ENCODE assay signal across 8 mouse cellular contexts in genomic region chr19:3853121-3853520, GRCm38 (mm10). TPM values are rescaled to one million over a fixed set of nuclear protein-coding genes. Genes with fewer than 3 reads are reported as not detected.
A peak's percentile ranks its signal among the peaks of the same experiment; 100 is the strongest.
DNase-seq lines count a peak whose midpoint lies in the region; ATAC-seq and TF ChIP-seq lines count a peak whose summit lies in the region.

No protein-coding gene starts in this region.

- intact Hi-C loops in heart, postnatal 36 days (cut with DNase I): loop anchor here (5.0 kb wide), 1 partner anchor 54 kb away; the partner anchor contains the start of gene Tcirg1

- peak overlapping the region; percentile 85 for H3K4me3 ChIP-seq in heart, embryonic 16.5 days (ENCODE audit: low read length)
- peak overlapping the region in 1 of 2 experiments; percentile 90; a peak in 2 of 4 replicates for H3K4me3 ChIP-seq in MEL (ENCODE audit: control insufficient read depth in 1 of 2, insufficient read depth in 1 of 2, low read depth in 2 of 2, low read length in 2 of 2)
- H3K4me3 ChIP-seq in hindbrain, embryonic 11.5 days (ENCODE audit: low read depth, low read length): no peak overlapping the region; the same call in 1 of the 2 replicates
- peak overlapping the region; percentile 90 for H3K4me3 ChIP-seq in midbrain, embryonic 10.5 days

- H3K27ac ChIP-seq in heart, embryonic 16.5 days (ENCODE audit: low read length): no peak overlapping the region
- H3K27ac ChIP-seq in MEL (ENCODE audit: control insufficient read depth, low read depth, low read length): no peak overlapping the region
- no peak overlapping the region for H3K27ac ChIP-seq in hindbrain, embryonic 11.5 days (ENCODE audit: low read depth, low read length)
- H3K27ac ChIP-seq in midbrain, embryonic 10.5 days (replicated peaks): no peak overlapping the region

- no peaks in the 10 kb centered on the region for H3K9me3 ChIP-seq in heart, embryonic 16.5 days (replicated peaks; ENCODE audit: control insufficient read depth, low read length)
- H3K9me3 ChIP-seq in MEL (replicated peaks; ENCODE audit: insufficient read depth, low read length): no peaks in the 10 kb centered on the region
- no peaks in the 10 kb centered on the region for H3K9me3 ChIP-seq in hindbrain, embryonic 11.5 days (ENCODE audit: control insufficient read depth, low read length)
- no peaks in the 10 kb centered on the region for H3K9me3 ChIP-seq in midbrain, embryonic 10.5 days (replicated peaks)

- no peak for TF ChIP-seq POLR2A in MEL (IDR thresholded peaks at IDR 0.05; ENCODE audit: control insufficient read depth in 1 of 2, insufficient read depth in 1 of 2, low read depth in 1 of 2, low read length in 2 of 2, poor library complexity in 1 of 2)

- H3K4me2 ChIP-seq in heart, embryonic 16.5 days (ENCODE audit: low read depth, low read length): peak overlapping the region; percentile 89
- H3K4me2 ChIP-seq in hindbrain, embryonic 11.5 days (replicated peaks; ENCODE audit: low read depth, low read length): peak overlapping the region; percentile 85

- TF ChIP-seq CTCF in MEL (IDR thresholded peaks at IDR 0.05 in 2 of 3, conservative IDR thresholded peaks at IDR 0.05 in 1 of 3; ENCODE audit: control insufficient read depth in 1 of 3, insufficient read depth in 1 of 3, low read depth in 2 of 3, low read length in 3 of 3, poor library complexity in 1 of 3, severe bottlenecking in 1 of 3): no peak

- ATAC-seq in heart, embryonic 16.5 days (replicated peaks; ENCODE audit: extremely low read depth, insufficient read depth, low FRiP score): no peak
- ATAC-seq in hindbrain, embryonic 11.5 days (ENCODE audit: low FRiP score): no peak

- DNase-seq in heart, postnatal 36 days: no peak
- no peak for DNase-seq in MEL (ENCODE audit: low read depth, low spot score)
- no peak for DNase-seq in hindbrain, embryonic 11.5 days (ENCODE audit: low spot score)
- no peak for DNase-seq in midbrain, embryonic 10.5 days (ENCODE audit: low spot score)
- no peak for DNase-seq in right cerebral cortex, adult 18-20 months
- DNase-seq in embryo, embryonic 9.5 days (ENCODE audit: extremely low spot score): no peak
- no peak for DNase-seq in kidney, adult 8-10 months

- peaks cover 22% of the 10 kb centered on the region for H3K79me2 ChIP-seq in MEL (ENCODE audit: control insufficient read depth, insufficient read depth, low read length, poor library complexity)

- H3K4me1 ChIP-seq in heart, embryonic 16.5 days (ENCODE audit: control insufficient read depth, insufficient read depth, low read length): peaks cover 29% of the 10 kb centered on the region
- peaks cover 0 to 4% of the 10 kb centered on the region in 2 experiments; a peak in 1 of 4 replicates for H3K4me1 ChIP-seq in MEL (ENCODE audit: control insufficient read depth in 1 of 2, insufficient read depth in 2 of 2, low read length in 2 of 2)
- H3K4me1 ChIP-seq in hindbrain, embryonic 11.5 days (replicated peaks; ENCODE audit: control insufficient read depth, insufficient read depth, low read length): peaks cover 4% of the 10 kb centered on the region; the same call in 1 of the 2 replicates
- H3K4me1 ChIP-seq in midbrain, embryonic 10.5 days: peaks cover 47% of the 10 kb centered on the region

- H3K9ac ChIP-seq in heart, embryonic 16.5 days (ENCODE audit: low read length): no peak overlapping the region
- H3K9ac ChIP-seq in MEL (ENCODE audit: control insufficient read depth, low read depth, low read length, poor library complexity, severe bottlenecking): peak overlapping the region; percentile 13
- H3K9ac ChIP-seq in hindbrain, embryonic 11.5 days (ENCODE audit: low read depth, low read length): no peak overlapping the region

- no peak for TF ChIP-seq RAD21 in MEL (IDR thresholded peaks at IDR 0.05; ENCODE audit: low read depth, low read length)

- no peaks in the 10 kb centered on the region for H3K36me3 ChIP-seq in heart, embryonic 16.5 days (ENCODE audit: control insufficient read depth, insufficient read depth)
- peaks cover 0 to 11% of the 10 kb centered on the region in 2 experiments; a peak in 2 of 4 replicates for H3K36me3 ChIP-seq in MEL (ENCODE audit: control insufficient read depth in 1 of 2, insufficient read depth in 2 of 2, low read length in 2 of 2)
- no peaks in the 10 kb centered on the region for H3K36me3 ChIP-seq in hindbrain, embryonic 11.5 days (ENCODE audit: control insufficient read depth, insufficient read depth, low read length)
- peaks cover 10% of the 10 kb centered on the region for H3K36me3 ChIP-seq in midbrain, embryonic 10.5 days

- TF ChIP-seq EP300 in MEL (IDR thresholded peaks at IDR 0.05; ENCODE audit: low read depth in 1 of 2, low read length in 2 of 2): no peak

- WGBS in heart, embryonic 16.5 days: 91% methylated on average over 10 of the region's 10 CpGs
- 91% methylated on average over 10 of the region's 10 CpGs for WGBS in hindbrain, embryonic 11.5 days
- 93% methylated on average over 10 of the region's 10 CpGs for WGBS in midbrain, embryonic 10.5 days

- H3K27me3 ChIP-seq in heart, embryonic 16.5 days (ENCODE audit: control insufficient read depth, insufficient read depth, low read length): no peaks in the 10 kb centered on the region
- H3K27me3 ChIP-seq in MEL (ENCODE audit: control insufficient read depth in 1 of 2, insufficient read depth in 2 of 2, low read length in 2 of 2): no peaks in the 10 kb centered on the region
- no peaks in the 10 kb centered on the region for H3K27me3 ChIP-seq in hindbrain, embryonic 11.5 days (ENCODE audit: control insufficient read depth, insufficient read depth, low read length)
- H3K27me3 ChIP-seq in midbrain, embryonic 10.5 days (ENCODE audit: low read depth, poor library complexity, severe bottlenecking): no peaks in the 10 kb centered on the region

TF ChIP-seq in MEL, 35 proteins besides CTCF, POLR2A, EP300 and RAD21:
- no peak for TF ChIP-seq MAZ (IDR thresholded peaks at IDR 0.05; ENCODE audit: low read depth, low read length)
- no peak for TF ChIP-seq KAT2A (conservative IDR thresholded peaks at IDR 0.05; ENCODE audit: low read depth, low read length)
- TF ChIP-seq MXI1 (IDR thresholded peaks at IDR 0.05; ENCODE audit: low read depth, low read length): no peak
- TF ChIP-seq ZC3H11A (IDR thresholded peaks at IDR 0.05; ENCODE audit: low read depth, low read length): no peak
- TF ChIP-seq USF2 (IDR thresholded peaks at IDR 0.05; ENCODE audit: borderline replicate concordance in 1 of 2, insufficient read depth in 1 of 2, low read depth in 1 of 2, low read length in 2 of 2): no peak
- no peak for TF ChIP-seq JUND (IDR thresholded peaks at IDR 0.05; ENCODE audit: low read depth, low read length)
- TF ChIP-seq USF1 (IDR thresholded peaks at IDR 0.05; ENCODE audit: low read depth, low read length): no peak
- no peak for TF ChIP-seq MYB (IDR thresholded peaks at IDR 0.05; ENCODE audit: low read depth, low read length)

RNA-seq across cellular contexts. Expression of gene Chka, which starts 1.5 kb away (rescaled TPM):
- polyA plus RNA-seq in heart, embryonic 16.5 days (2015; fragmentation: Nextera tagmentation; extraction: Ambion mirVana): 24.1 and 30.6 TPM in 2 replicates
- 10 to 100 TPM; 10.5 to 11.5 TPM for total RNA-seq in heart, postnatal 36 days (2021)
- 11.1 and 12.5 TPM in 2 replicates for total RNA-seq in MEL (2012; rRNA removed)
- polyA plus RNA-seq in MEL (2012; ENCODE audit: insufficient read depth in 1 of 2, insufficient read length in 2 of 2, low read depth in 1 of 2, low replicate concordance in 2 of 2, missing spikeins in 1 of 2): 10 to 100 TPM in 1 of 2 experiments, not detected in 1; 21.0 TPM
- polyA plus RNA-seq in hindbrain, embryonic 11.5 days (2014; fragmentation: Nextera tagmentation; extraction: Ambion mirVana): 50.3 and 63.7 TPM in 2 replicates
- polyA plus RNA-seq in midbrain, embryonic 10.5 days (2016; fragmentation: Nextera tagmentation; extraction: Ambion mirVana): 58.6 and 59.1 TPM in 2 replicates

RNA-seq across cellular contexts. Expression of gene Tcirg1, which starts 53.8 kb away (rescaled TPM):
- polyA plus RNA-seq in heart, embryonic 16.5 days (2015; fragmentation: Nextera tagmentation; extraction: Ambion mirVana): 31.0 and 32.3 TPM in 2 replicates
- 10 to 100 TPM in 1 of 2 experiments, 1 to 10 TPM in 1; 9.1 to 17.7 TPM for total RNA-seq in heart, postnatal 36 days (2021)
- total RNA-seq in MEL (2012; rRNA removed): 17.0 and 21.4 TPM in 2 replicates
- 10 to 100 TPM in 1 of 2 experiments, not detected in 1; 32.6 TPM for polyA plus RNA-seq in MEL (2012; ENCODE audit: insufficient read depth in 1 of 2, insufficient read length in 2 of 2, low read depth in 1 of 2, low replicate concordance in 2 of 2, missing spikeins in 1 of 2)
- polyA plus RNA-seq in hindbrain, embryonic 11.5 days (2014; fragmentation: Nextera tagmentation; extraction: Ambion mirVana): 10.7 and 11.6 TPM in 2 replicates
- 17.0 and 17.6 TPM in 2 replicates for polyA plus RNA-seq in midbrain, embryonic 10.5 days (2016; fragmentation: Nextera tagmentation; extraction: Ambion mirVana)

RNA-seq across cellular contexts. Expression of gene Ndufs8, which starts 59.5 kb away (rescaled TPM):
- 466 and 487 TPM in 2 replicates for polyA plus RNA-seq in heart, embryonic 16.5 days (2015; fragmentation: Nextera tagmentation; extraction: Ambion mirVana)
- 100 to 1,000 TPM; 508 to 532 TPM for total RNA-seq in heart, postnatal 36 days (2021)
- total RNA-seq in MEL (2012; rRNA removed): 204 and 205 TPM in 2 replicates
- 100 to 1,000 TPM in 1 of 2 experiments, not detected in 1; 243 TPM for polyA plus RNA-seq in MEL (2012; ENCODE audit: insufficient read depth in 1 of 2, insufficient read length in 2 of 2, low read depth in 1 of 2, low replicate concordance in 2 of 2, missing spikeins in 1 of 2)
- polyA plus RNA-seq in hindbrain, embryonic 11.5 days (2014; fragmentation: Nextera tagmentation; extraction: Ambion mirVana): 240 and 258 TPM in 2 replicates
- 251 and 262 TPM in 2 replicates for polyA plus RNA-seq in midbrain, embryonic 10.5 days (2016; fragmentation: Nextera tagmentation; extraction: Ambion mirVana)
